Mouse (Mus musculus) large intestine, adult 2 months (tissue): ENCODE results near the gene Ptcd3. TPM values are rescaled to one million over a fixed set of nuclear protein-coding genes. Genes with fewer than 3 reads are reported as not detected.
"Not testable (repeated sequence)": the region's sequence is repeated elsewhere in the genome, so short reads cannot be mapped to it uniquely, and the experiment has no call there.

Experiments
- DNase-seq: peaks from one replicate; pipeline ENCODE4 v3.0.0-alpha.2; 2012; ENCODE audit warnings: low read depth, low spot score
- WGBS: fragments of 180-500 bp; shearing (Covaris S2); methylation state at CpG from one replicate; pipeline ENCODE4 v1.1.7; 2018; 5-methylcytosine and 5-hydroxymethylcytosine counted together
- polyA plus RNA-seq: library from polyadenylated mRNA; depleted of rRNA; stranded (reverse); fragments of >200 nt; gene quantifications from 2 replicates; pipeline ENCODE4 v1.2.3, GENCODE M21; 2012; rRNA removed

The Ptcd3 gene
- polyA plus RNA-seq, result 12.9 and 15.3 TPM in 2 replicates

- DNase-seq, result peak; percentile 80
- under 1% methylated on average over 58 of the region's 58 CpGs for WGBS
Measured at GRCm38 (mm10) chr6:71908481-71909381, at the start of gene Ptcd3, which contains the start of gene Polr1a. Gene Ptcd3 (minus strand): TSS chr6:71908750. Gene Polr1a (plus strand): TSS chr6:71909053.

DNA sequence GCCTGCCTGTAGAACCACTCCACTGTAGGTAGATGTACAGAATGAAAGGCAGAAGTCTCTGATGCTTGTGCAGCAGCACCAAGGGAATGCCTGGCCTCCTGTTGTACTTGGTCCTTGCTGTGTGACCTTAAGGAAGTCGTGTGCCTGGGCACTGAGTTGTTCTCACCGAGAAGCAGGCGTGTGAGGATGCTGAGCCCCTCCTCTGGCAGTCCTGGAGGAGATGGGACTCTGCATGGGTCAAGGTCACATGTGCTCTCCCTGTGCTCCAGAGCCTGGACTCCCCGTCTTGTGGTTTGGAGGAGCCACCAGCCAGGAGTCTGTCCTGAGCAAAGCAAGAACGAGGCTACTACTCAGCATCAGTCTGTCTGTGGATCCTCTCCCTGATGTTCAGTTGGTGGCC lies 42.6 kb upstream of the Ptcd3 start:
- WGBS, result 86% methylated on average over 5 of the region's 5 CpGs
- no peak for DNase-seq

DNA sequence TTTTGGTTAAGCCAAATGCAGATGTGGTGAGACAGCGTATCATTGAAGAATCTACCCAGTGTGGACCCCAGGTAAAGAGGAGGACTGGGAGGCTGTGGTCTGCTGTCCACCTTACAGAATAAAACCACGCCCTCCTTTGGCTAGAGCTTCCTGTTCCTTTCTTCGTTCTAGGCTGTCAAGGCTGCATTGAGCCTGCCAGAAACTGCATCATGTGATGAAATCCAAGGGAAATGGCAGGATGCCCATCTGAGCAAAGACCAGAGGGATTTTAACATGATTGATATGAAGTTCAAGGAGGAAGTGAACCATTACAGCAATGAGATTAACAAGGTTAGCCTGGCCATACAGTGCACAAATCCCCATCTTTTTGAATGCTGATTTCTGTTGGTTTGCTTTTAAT lies 42.0 kb upstream of the Ptcd3 start:
- peak; percentile 33 for DNase-seq
- WGBS, result 52% methylated on average over 3 of the region's 3 CpGs

GRCm38 (mm10) chr6:71949721-71950120 lies 41.2 kb upstream of the Ptcd3 start:
- WGBS, result 78% methylated on average over 3 of the region's 3 CpGs
- DNase-seq, result no peak

DNA sequence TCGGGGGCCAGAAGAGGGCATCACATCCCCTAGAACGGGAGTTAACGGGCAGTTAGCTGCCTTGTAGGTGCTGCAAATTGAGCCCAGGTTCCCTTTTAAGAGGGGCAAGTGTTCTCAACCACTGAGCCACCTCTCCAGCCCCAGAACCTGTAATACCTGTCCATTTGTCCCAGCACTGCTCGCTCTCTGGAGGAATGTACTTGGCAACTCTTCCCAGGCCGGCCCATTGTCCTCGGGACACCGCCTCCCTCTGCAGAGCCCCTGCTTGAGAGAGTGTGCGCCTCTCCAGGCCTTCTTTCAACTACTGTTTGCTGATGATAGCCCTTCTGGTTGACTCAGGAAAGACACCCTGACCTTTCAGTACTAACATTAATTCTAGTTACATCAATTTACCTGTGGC lies 37.6 kb upstream of the Ptcd3 start:
- WGBS, result 93% methylated on average over 8 of the region's 8 CpGs
- no peak for DNase-seq

GRCm38 (mm10) chr6:71945101-71945500 lies 36.6 kb upstream of the Ptcd3 start:
- no peak for DNase-seq
- WGBS, result 94% methylated on average over 6 of the region's 6 CpGs

- WGBS, result 84% methylated on average over 6 of the region's 6 CpGs
- no peak for DNase-seq
Measured at GRCm38 (mm10) chr6:71940912-71941311, 32.4 kb upstream of the Ptcd3 start.

- no peak for DNase-seq
- WGBS, result 75% methylated on average over 2 of the region's 2 CpGs
Measured at GRCm38 (mm10) chr6:71935737-71936136, 27.2 kb upstream of the Ptcd3 start.

GRCm38 (mm10) chr6:71934081-71934556 lies 25.6 kb upstream of the Ptcd3 start:
- WGBS, result 87% methylated on average over 2 of the region's 2 CpGs
- no peak for DNase-seq

DNA sequence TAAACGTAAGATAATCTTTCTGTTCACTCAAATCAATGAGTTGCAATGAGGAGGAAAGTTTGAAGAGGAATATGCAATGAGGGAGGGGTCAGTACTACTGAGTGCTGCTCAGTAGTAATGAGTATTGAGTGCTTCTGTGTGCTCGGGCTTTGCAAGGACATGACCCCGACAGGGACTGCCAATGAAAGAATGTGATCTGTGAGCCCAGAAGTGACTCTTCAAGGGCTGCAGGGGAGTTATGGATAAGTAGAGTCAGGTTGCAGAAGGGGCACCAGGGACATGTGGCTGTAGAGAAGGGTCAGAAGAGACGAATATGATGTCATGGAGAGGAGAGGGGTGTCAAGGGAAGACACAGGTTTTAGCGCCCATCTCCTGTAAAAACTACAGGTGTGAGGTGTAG lies 23.8 kb upstream of the Ptcd3 start:
- 82% methylated on average over 5 of the region's 5 CpGs for whole genome bisulfite sequencing
- DNase-seq, result no peak

GRCm38 (mm10) chr6:71930830-71931437 lies 22.4 kb upstream of the Ptcd3 start:
- 79% methylated on average over 12 of the region's 12 CpGs for WGBS
- DNase-seq, result no peak

DNA sequence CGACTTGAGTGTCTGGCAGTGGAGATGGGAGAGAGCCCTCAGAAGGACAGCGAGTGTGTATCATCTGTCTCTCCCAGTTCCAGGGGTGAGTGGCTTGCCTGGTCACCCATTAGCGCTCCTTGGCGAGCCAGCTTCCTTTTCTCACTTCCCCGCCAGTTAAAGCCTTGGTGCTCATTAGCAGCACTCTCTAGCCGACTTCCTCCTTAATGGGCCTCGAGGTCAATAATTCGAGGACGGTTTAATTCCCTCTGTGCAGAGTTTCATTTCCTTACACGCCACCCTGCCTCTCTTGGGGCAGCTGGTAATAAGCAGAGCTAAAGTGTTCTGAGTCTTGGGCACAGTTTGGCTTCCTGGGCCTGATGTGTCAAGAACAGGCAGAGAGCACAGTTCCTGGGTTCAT lies 21.5 kb upstream of the Ptcd3 start:
- no peak for DNase-seq

DNA sequence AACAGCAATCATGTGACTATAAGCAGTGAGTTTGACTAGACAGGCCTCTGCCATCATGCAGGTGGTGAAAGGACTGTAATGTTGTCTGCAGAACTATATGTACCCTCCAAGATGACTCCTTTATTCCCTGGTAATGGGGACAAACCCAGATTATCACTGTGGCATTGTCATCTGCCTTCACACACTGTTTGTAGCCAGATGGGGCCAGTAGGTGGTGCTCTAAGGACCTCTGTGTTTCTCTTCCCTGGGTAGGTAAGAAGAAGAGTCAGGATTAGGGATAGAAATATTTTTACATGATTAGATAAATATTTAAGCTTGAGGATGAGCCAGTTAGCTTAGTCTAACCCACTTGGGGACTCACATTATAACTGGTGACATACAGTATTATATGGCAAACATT lies 19.4 kb upstream of the Ptcd3 start:
- DNase-seq, result no peak

More for the DNA sequence above, 21.5 kb upstream of the Ptcd3 start:
- WGBS, result 84% methylated on average over 10 of the region's 10 CpGs

- not testable (repeated sequence) for DNase-seq
- WGBS, result 87% methylated on average over 5 of the region's 5 CpGs
Measured at GRCm38 (mm10) chr6:71925233-71925632, 16.7 kb upstream of the Ptcd3 start.

DNA sequence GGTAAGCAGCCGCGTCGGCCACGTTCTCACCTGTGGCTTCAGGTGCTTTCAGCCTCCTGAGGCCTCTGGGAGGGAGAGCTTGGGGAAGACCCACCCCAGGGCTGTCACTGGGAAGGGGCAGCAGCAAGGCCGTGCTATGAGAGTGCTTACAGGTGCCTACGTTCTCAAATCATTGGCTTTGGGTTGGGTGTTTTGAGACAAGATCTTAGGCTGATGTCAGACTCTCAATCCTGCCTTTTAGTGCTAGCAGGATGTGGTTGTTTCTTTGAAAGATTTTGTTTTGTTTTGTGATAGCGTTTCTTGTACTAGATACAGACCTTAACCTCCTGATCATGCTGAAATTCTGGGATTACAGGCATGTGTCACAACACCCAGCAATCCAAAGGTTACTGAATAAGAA lies 12.2 kb upstream of the Ptcd3 start:
- 97% methylated on average over 7 of the region's 7 CpGs for WGBS
- no peak for DNase-seq

GRCm38 (mm10) chr6:71911686-71912450 lies 3.3 kb upstream of the Ptcd3 start:
- DNase-seq, result no peak
- 66% methylated on average over 5 of the region's 5 CpGs for WGBS

GRCm38 (mm10) chr6:71909840-71910239 lies 1.3 kb upstream of the Ptcd3 start:
- 60% methylated on average over 6 of the region's 6 CpGs for WGBS
- no peak for DNase-seq

- WGBS, result 9% methylated on average over 10 of the region's 10 CpGs
Measured at GRCm38 (mm10) chr6:71909384-71909783, 834 bp upstream of the Ptcd3 start.

DNA sequence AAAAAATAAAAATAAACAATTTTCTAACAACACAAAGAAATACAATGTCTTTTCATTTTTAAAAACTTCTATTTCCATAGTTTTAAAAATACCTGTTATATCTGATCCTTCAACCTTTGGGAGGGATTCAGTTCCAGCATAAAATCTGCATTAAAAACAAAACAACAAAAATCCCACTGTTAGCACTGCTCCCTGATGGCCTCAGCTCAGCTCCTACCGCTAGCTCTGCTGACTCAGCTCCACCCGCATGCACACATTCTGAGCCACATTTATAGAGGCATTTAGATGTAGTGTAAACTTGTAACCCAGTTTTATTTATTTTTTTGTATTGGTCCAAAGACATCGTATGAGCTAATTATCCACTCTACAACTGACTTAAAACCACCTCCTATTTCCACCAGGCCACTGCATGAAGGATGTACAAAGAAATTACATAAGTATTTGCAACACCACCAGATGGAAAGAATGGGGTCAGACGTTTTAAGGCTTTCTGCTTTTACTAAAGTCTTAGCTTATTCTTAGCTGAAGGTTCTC lies 781 bp downstream of the Ptcd3 start:
- 1% methylated on average over 4 of the region's 4 CpGs for WGBS
- DNase-seq, result no peak

More at GRCm38 (mm10) chr6:71909384-71909783, 834 bp upstream of the Ptcd3 start:
- no peak for DNase-seq

- no peak for DNase-seq
- 85% methylated on average over 4 of the region's 4 CpGs for WGBS
Measured at GRCm38 (mm10) chr6:71893263-71893662, 15.3 kb downstream of the Ptcd3 start.
